Mouse (Mus musculus): ENCODE results near the gene Relt. TPM values are rescaled to one million over a fixed set of nuclear protein-coding genes. Genes with fewer than 3 reads are reported as not detected.
A peak's percentile ranks its signal among the peaks of the same experiment; 100 is the strongest.
"Not testable (repeated sequence)": the region's sequence is repeated elsewhere in the genome, so short reads cannot be mapped to it uniquely, and the experiment has no call there.

The Relt gene
- polyA plus RNA-seq, 1 experiment from 2014 or later: 4.0 TPM

- Histone ChIP-seq H3K4me3 (replicated peaks; ENCODE audit: low read length) (peak overlapping the region; percentile 9; the same call in 1 of the 2 replicates), H3K9ac (ENCODE audit: low read length) (0 out of 2 replicates have a peak overlapping the region, but pooled peaks have one; percentile 11), H3K36me3 (ENCODE audit: control insufficient read depth, insufficient read depth, low read length) (no peaks in the 10 kb centered on the region), H3K27ac (ENCODE audit: low read length) (no peak overlapping the region), H3K9me3 (replicated peaks; ENCODE audit: control insufficient read depth, low read length) (no peaks in the 10 kb centered on the region), H3K4me1 (ENCODE audit: control insufficient read depth, insufficient read depth, low read length) (peaks cover 16% of the 10 kb centered on the region; the same call in 1 of the 2 replicates), H3K27me3 (ENCODE audit: control insufficient read depth, insufficient read depth, low read length) (no peaks in the 10 kb centered on the region), H3K4me2 (ENCODE audit: low read depth, low read length) (no peak overlapping the region)
- ATAC-seq (ENCODE audit: insufficient read depth, low FRiP score): no peak
- 73% methylated on average over 5 of the region's 5 CpGs for WGBS
Observed at GRCm38 (mm10) chr7:100854861-100855260, 8.4 kb downstream of the Relt start.

DNA sequence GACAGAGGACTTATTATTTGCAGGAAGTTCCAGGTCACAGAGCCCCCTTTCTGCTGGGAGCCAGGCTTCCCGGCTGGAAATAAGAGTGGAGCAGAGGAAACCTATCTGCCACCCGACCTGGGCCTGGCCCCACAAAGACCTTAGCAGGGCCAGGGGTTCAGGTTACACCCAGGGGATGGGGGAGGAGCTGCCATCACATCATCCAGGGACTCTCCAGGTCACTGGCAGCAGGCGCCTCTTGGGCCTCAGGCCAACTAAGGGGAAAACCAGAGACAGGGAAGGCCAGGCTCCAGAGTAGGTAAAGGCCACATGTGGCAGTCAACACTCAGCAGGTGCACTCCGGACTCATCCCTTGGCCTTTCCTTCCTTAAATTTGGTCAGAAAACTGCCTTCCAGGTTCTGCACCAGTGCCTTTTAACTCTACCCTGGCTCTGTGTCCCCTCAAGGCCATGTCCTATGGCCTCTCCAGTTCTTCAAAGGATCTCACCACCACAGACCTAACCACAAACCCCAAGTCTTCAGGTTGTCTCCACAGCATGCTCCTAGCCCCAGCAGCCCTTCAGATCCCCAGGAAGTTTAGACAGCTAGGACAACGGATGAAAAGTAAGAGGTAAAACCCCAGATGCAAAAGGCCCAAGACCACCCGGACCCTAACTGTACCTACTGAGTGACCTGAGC lies 9.0 kb downstream of the Relt start:
- 52% methylated on average over 6 of the region's 6 CpGs for WGBS
- H3K9me3 ChIP-seq (replicated peaks; ENCODE audit: control insufficient read depth, low read length): no peaks in the 10 kb centered on the region
- H3K27ac ChIP-seq (ENCODE audit: low read length): no peak overlapping the region
- no peak for ATAC-seq (ENCODE audit: insufficient read depth, low FRiP score)
- no peaks in the 10 kb centered on the region for H3K36me3 ChIP-seq (ENCODE audit: control insufficient read depth, insufficient read depth, low read length)
- no peak overlapping the region; the same call in 1 of the 2 replicates for H3K4me2 ChIP-seq (ENCODE audit: low read depth, low read length)
- H3K27me3 ChIP-seq (ENCODE audit: control insufficient read depth, insufficient read depth, low read length): no peaks in the 10 kb centered on the region
- no peak overlapping the region for H3K4me3 ChIP-seq (replicated peaks; ENCODE audit: low read length)
- no peak overlapping the region for H3K9ac ChIP-seq (ENCODE audit: low read length)
- H3K4me1 ChIP-seq (ENCODE audit: control insufficient read depth, insufficient read depth, low read length): peaks cover 16% of the 10 kb centered on the region; the same call in 1 of the 2 replicates

GRCm38 (mm10) chr7:100853396-100853795 lies 9.8 kb downstream of the Relt start:
- WGBS: 77% methylated on average over 3 of the region's 3 CpGs

GRCm38 (mm10) chr7:100851481-100852356 lies 11.5 kb downstream of the Relt start:
- Histone ChIP-seq H3K9ac (ENCODE audit: low read length) (no peak overlapping the region), H3K27me3 (ENCODE audit: control insufficient read depth, insufficient read depth, low read length) (no peaks in the 10 kb centered on the region), H3K4me3 (replicated peaks; ENCODE audit: low read length) (no peak overlapping the region), H3K4me2 (ENCODE audit: low read depth, low read length) (no peak overlapping the region), H3K27ac (ENCODE audit: low read length) (no peak overlapping the region; the same call in 1 of the 2 replicates), H3K4me1 (ENCODE audit: control insufficient read depth, insufficient read depth, low read length) (peaks cover 16% of the 10 kb centered on the region; the same call in 1 of the 2 replicates), H3K36me3 (ENCODE audit: control insufficient read depth, insufficient read depth, low read length) (no peaks in the 10 kb centered on the region), H3K9me3 (replicated peaks; ENCODE audit: control insufficient read depth, low read length) (no peaks in the 10 kb centered on the region)
- no peak for ATAC-seq (ENCODE audit: insufficient read depth, low FRiP score)
- 63% methylated on average over 9 of the region's 9 CpGs for WGBS

More at GRCm38 (mm10) chr7:100853396-100853795, 9.8 kb downstream of the Relt start:
- no peak overlapping the region for H3K4me2 ChIP-seq (ENCODE audit: low read depth, low read length)
- H3K27ac ChIP-seq (ENCODE audit: low read length): no peak overlapping the region
- no peak overlapping the region for H3K9ac ChIP-seq (ENCODE audit: low read length)
- H3K4me1 ChIP-seq (ENCODE audit: control insufficient read depth, insufficient read depth, low read length): peaks cover 16% of the 10 kb centered on the region; the same call in 1 of the 2 replicates
- H3K36me3 ChIP-seq (ENCODE audit: control insufficient read depth, insufficient read depth, low read length): no peaks in the 10 kb centered on the region
- no peaks in the 10 kb centered on the region for H3K27me3 ChIP-seq (ENCODE audit: control insufficient read depth, insufficient read depth, low read length)
- no peak for ATAC-seq (ENCODE audit: insufficient read depth, low FRiP score)
- H3K9me3 ChIP-seq (replicated peaks; ENCODE audit: control insufficient read depth, low read length): no peaks in the 10 kb centered on the region
- no peak overlapping the region for H3K4me3 ChIP-seq (replicated peaks; ENCODE audit: low read length)

- no peaks in the 10 kb centered on the region for H3K27me3 ChIP-seq (ENCODE audit: control insufficient read depth, insufficient read depth, low read length)
- no peaks in the 10 kb centered on the region for H3K9me3 ChIP-seq (replicated peaks; ENCODE audit: control insufficient read depth, low read length)
- H3K27ac ChIP-seq (ENCODE audit: low read length): no peak overlapping the region
- no peak for ATAC-seq (ENCODE audit: insufficient read depth, low FRiP score)
- H3K4me2 ChIP-seq (ENCODE audit: low read depth, low read length): no peak overlapping the region
- H3K4me1 ChIP-seq (ENCODE audit: control insufficient read depth, insufficient read depth, low read length): peaks cover 18% of the 10 kb centered on the region
- WGBS: 95% methylated on average over 2 of the region's 2 CpGs
- H3K36me3 ChIP-seq (ENCODE audit: control insufficient read depth, insufficient read depth, low read length): no peaks in the 10 kb centered on the region
- H3K4me3 ChIP-seq (replicated peaks; ENCODE audit: low read length): no peak overlapping the region
- H3K9ac ChIP-seq (ENCODE audit: low read length): no peak overlapping the region
Observed at GRCm38 (mm10) chr7:100849508-100849907, 13.7 kb downstream of the Relt start.

- ATAC-seq (ENCODE audit: insufficient read depth, low FRiP score): no peak
- WGBS: 40% methylated on average over 6 of the region's 6 CpGs
- no peaks in the 10 kb centered on the region for H3K9me3 ChIP-seq (replicated peaks; ENCODE audit: control insufficient read depth, low read length)
- no peaks in the 10 kb centered on the region for H3K27me3 ChIP-seq (ENCODE audit: control insufficient read depth, insufficient read depth, low read length)
- H3K4me2 ChIP-seq (ENCODE audit: low read depth, low read length): no peak overlapping the region
- no peak overlapping the region for H3K27ac ChIP-seq (ENCODE audit: low read length)
- H3K36me3 ChIP-seq (ENCODE audit: control insufficient read depth, insufficient read depth, low read length): no peaks in the 10 kb centered on the region
- peaks cover 18% of the 10 kb centered on the region for H3K4me1 ChIP-seq (ENCODE audit: control insufficient read depth, insufficient read depth, low read length)
- no peak overlapping the region for H3K4me3 ChIP-seq (replicated peaks; ENCODE audit: low read length)
- H3K9ac ChIP-seq (ENCODE audit: low read length): no peak overlapping the region
Observed at GRCm38 (mm10) chr7:100848744-100849143, 14.5 kb downstream of the Relt start.

GRCm38 (mm10) chr7:100847131-100847530 lies 16.1 kb downstream of the Relt start:
- Histone ChIP-seq H3K4me3 (replicated peaks; ENCODE audit: low read length) (no peak overlapping the region), H3K27ac (ENCODE audit: low read length) (no peak overlapping the region), H3K27me3 (ENCODE audit: control insufficient read depth, insufficient read depth, low read length) (no peaks in the 10 kb centered on the region), H3K36me3 (ENCODE audit: control insufficient read depth, insufficient read depth, low read length) (no peaks in the 10 kb centered on the region), H3K4me1 (ENCODE audit: control insufficient read depth, insufficient read depth, low read length) (peaks cover 18% of the 10 kb centered on the region), H3K4me2 (ENCODE audit: low read depth, low read length) (no peak overlapping the region), H3K9ac (ENCODE audit: low read length) (no peak overlapping the region), H3K9me3 (replicated peaks; ENCODE audit: control insufficient read depth, low read length) (no peaks in the 10 kb centered on the region)
- WGBS: 90% methylated on average over 6 of the region's 6 CpGs
- no peak for ATAC-seq (ENCODE audit: insufficient read depth, low FRiP score)

DNA sequence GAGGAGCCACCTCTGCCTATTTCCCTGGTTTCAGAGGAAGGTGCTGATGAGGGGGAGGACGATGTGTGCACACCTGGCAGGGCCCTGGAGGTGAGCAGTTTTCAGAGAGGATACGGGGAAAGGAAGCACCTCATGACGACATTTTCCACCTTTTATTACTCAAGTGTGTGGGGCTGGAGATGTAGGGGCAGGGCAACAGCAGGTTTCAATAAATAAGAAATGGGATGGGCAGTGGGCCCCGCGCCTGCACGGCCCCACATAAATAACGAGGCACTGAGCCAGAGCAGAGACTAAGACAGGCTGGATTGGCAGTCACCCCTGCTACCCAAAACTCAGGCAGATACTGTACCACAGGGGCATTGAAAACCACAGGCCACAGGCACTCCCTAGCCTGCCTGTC lies 17.2 kb downstream of the Relt start:
- not testable (repeated sequence) for H3K36me3 ChIP-seq (ENCODE audit: control insufficient read depth, insufficient read depth, low read length); ATAC-seq (ENCODE audit: insufficient read depth, low FRiP score); H3K4me2 ChIP-seq (ENCODE audit: low read depth, low read length); H3K27ac ChIP-seq (ENCODE audit: low read length); H3K9me3 ChIP-seq (replicated peaks; ENCODE audit: control insufficient read depth, low read length); H3K4me3 ChIP-seq (replicated peaks; ENCODE audit: low read length); H3K27me3 ChIP-seq (ENCODE audit: control insufficient read depth, insufficient read depth, low read length); H3K9ac ChIP-seq (ENCODE audit: low read length)
- 58% methylated on average over 7 of the region's 7 CpGs for WGBS
- peaks cover 10% of the 10 kb centered on the region for H3K4me1 ChIP-seq (ENCODE audit: control insufficient read depth, insufficient read depth, low read length)

- no peaks in the 10 kb centered on the region for H3K36me3 ChIP-seq (ENCODE audit: control insufficient read depth, insufficient read depth, low read length)
- peak; percentile 67 for ATAC-seq (ENCODE audit: insufficient read depth, low FRiP score)
- H3K9me3 ChIP-seq (replicated peaks; ENCODE audit: control insufficient read depth, low read length): no peaks in the 10 kb centered on the region
- H3K4me1 ChIP-seq (ENCODE audit: control insufficient read depth, insufficient read depth, low read length): peaks cover 10% of the 10 kb centered on the region
- H3K27ac ChIP-seq (ENCODE audit: low read length): peak overlapping the region; percentile 78
- no peaks in the 10 kb centered on the region for H3K27me3 ChIP-seq (ENCODE audit: control insufficient read depth, insufficient read depth, low read length)
- WGBS: 16% methylated on average over 1 of the region's 1 CpGs
- no peak overlapping the region for H3K4me2 ChIP-seq (ENCODE audit: low read depth, low read length)
- no peak overlapping the region for H3K9ac ChIP-seq (ENCODE audit: low read length)
- no peak overlapping the region for H3K4me3 ChIP-seq (replicated peaks; ENCODE audit: low read length)
Observed at GRCm38 (mm10) chr7:100845412-100845811, 17.8 kb downstream of the Relt start.
